Mouse (Mus musculus) forebrain, embryonic 12.5 days (tissue): ENCODE data around the gene Fastkd1. TPM values are rescaled to one million over a fixed set of nuclear protein-coding genes. Genes with fewer than 3 reads are reported as not detected.
A peak's percentile ranks its signal among the peaks of the same experiment; 100 is the strongest.
"Not testable (repeated sequence)": the region's sequence is repeated elsewhere in the genome, so short reads cannot be mapped to it uniquely, and the experiment has no call there.

ENCODE experiments used
- ATAC-seq: fragments of 200-750 bp; cut with Nextera tagmentation; 2 replicates; pipeline ENCODE4 v1.8.0; 2017; ENCODE audit warnings: moderate TSS enrichment; ENCODE audit not compliant: low FRiP score
- H3K27ac ChIP-seq: fragments of 300-500 bp; sonication (generic); 2 replicates; pipeline ENCODE4 v1.5.1; 2016; ENCODE audit warnings: mild to moderate bottlenecking
- H3K27me3 ChIP-seq: fragments of 300-500 bp; sonication (generic); 2 replicates; pipeline ENCODE4 v1.6.1; 2016; ENCODE audit warnings: mild to moderate bottlenecking
- H3K36me3 ChIP-seq: fragments of 300-500 bp; sonication (generic); replicated peaks from 2 replicates; pipeline ENCODE4 v1.6.1; 2016; ENCODE audit warnings: mild to moderate bottlenecking
- H3K4me1 ChIP-seq: fragments of 300-500 bp; sonication (generic); 2 replicates; pipeline ENCODE4 v1.6.1; 2016
- H3K4me2 ChIP-seq: fragments of 300-500 bp; sonication (generic); 2 replicates; pipeline ENCODE4 v1.6.1; 2016; ENCODE audit warnings: mild to moderate bottlenecking, moderate library complexity
- H3K4me3 ChIP-seq: fragments of 300-500 bp; sonication (generic); replicated peaks from 2 replicates; pipeline ENCODE4 v1.5.1; 2016; ENCODE audit warnings: mild to moderate bottlenecking
- H3K9ac ChIP-seq: fragments of 300-500 bp; sonication (generic); 2 replicates; pipeline ENCODE4 v1.6.1; 2016; ENCODE audit warnings: mild to moderate bottlenecking
- H3K9me3 ChIP-seq: fragments of 300-500 bp; sonication (generic); 2 replicates; pipeline ENCODE4 v1.6.1; 2016
- WGBS: fragments of 180-500 bp; shearing (Covaris S2); methylation state at CpG from one replicate; pipeline ENCODE4 v1.1.7; 2016; 5-methylcytosine and 5-hydroxymethylcytosine counted together
- polyA plus RNA-seq: library from polyadenylated mRNA; unstranded; fragments of >200 nt; fragmentation: Nextera tagmentation; extraction: Ambion mirVana; gene quantifications from 2 replicates; pipeline ENCODE4 v1.2.1, GENCODE M21; 2016

The Fastkd1 gene
- polyA plus RNA-seq, 1 experiment from 2014 or later, result 16.7 TPM

DNA sequence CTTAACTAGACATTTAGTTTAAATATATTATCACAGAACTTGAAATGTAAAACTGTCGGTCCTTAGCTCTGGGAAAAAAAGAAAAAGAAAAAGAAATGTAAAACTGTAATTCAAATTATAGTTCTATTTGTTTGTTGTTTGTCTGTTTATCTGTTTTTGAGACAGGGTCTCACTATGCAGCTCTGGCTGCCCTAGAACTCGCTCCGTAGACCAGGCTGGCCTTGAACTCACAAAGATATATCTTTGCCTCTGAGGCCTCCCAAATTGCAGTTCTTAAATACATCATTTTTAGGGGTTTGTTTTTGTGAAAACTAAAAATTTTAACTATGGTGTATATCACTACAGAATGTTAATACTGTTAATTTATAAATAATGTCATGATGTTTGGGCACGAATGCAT lies 45.7 kb downstream of the Fastkd1 start:
- Histone ChIP-seq H3K27me3 (no peaks in the 10 kb centered on the region), H3K4me1 (0 out of 2 replicates have a peak, but pooled peaks cover 3% of the 10 kb centered on the region), H3K9me3 (no peaks in the 10 kb centered on the region), H3K27ac (no peak overlapping the region), H3K36me3 (peaks cover 17% of the 10 kb centered on the region), H3K4me3 (no peak overlapping the region), H3K9ac (no peak overlapping the region), H3K4me2 (no peak overlapping the region)
- WGBS, result 92% methylated on average over 4 of the region's 4 CpGs
- no peak for ATAC-seq

DNA sequence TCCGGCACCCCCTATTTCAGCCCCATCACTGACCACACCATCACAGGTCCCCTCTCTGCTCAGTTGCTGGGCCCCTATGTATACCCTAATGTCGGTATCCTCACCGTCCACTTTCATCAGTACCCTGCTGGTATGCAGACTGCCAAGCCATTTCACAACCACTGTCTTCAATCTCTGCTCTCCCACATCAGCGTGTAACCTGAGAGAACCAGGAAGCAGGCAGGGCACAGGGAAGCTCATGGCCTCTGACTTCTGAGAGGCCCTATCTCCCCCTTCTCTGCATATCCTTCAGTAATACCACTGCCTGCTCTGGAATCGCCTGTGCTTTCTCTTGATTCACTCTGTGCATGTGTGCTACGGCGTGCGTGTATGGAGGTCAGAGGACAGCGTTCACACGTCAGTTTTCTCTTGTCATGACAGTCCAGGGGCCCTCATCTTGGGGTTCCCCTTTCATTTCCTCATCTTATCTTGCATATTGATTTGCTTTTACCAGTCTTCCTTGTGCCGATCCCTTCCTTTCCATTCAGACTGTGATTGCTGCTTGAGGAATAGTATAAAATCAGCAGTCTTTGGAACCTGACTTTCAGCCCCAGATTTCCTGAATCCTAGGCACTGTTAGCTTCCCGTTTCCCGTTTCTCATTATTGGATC lies 49.4 kb downstream of the Fastkd1 start:
- H3K4me2 ChIP-seq, result no peak overlapping the region
- no peak for ATAC-seq
- H3K9me3 ChIP-seq, result no peaks in the 10 kb centered on the region
- H3K36me3 ChIP-seq, result peaks cover 17% of the 10 kb centered on the region
- 84% methylated on average over 13 of the region's 13 CpGs for WGBS
- H3K27ac ChIP-seq, result no peak overlapping the region
- H3K27me3 ChIP-seq, result no peaks in the 10 kb centered on the region
- no peak overlapping the region for H3K4me3 ChIP-seq
- H3K9ac ChIP-seq, result no peak overlapping the region
- H3K4me1 ChIP-seq, result no peaks in the 10 kb centered on the region

DNA sequence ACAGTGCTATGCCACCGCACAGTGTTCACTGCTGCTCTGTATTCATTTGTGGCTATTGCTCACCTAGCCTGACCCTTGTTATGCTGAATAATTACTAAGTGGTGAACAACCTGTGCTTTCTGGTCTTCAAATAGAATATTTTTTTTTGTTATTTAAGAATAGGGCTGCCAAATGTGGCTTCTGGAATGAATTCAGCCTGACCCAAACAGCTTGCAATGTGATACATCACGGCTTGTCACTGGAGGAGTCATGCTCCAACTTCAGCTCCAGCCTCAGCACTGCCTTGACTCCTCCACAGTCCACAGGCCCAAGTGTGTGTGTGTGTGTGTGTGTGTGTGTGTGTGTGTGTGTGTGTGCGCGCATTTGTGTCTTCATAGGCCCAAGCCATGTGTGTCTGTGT lies 54.0 kb downstream of the Fastkd1 start:
- H3K4me2 ChIP-seq, result no peak overlapping the region
- no peak for ATAC-seq
- no peak overlapping the region for H3K9ac ChIP-seq
- H3K36me3 ChIP-seq, result peaks cover 30% of the 10 kb centered on the region
- no peak overlapping the region for H3K27ac ChIP-seq
- H3K27me3 ChIP-seq, result no peaks in the 10 kb centered on the region
- WGBS, result 95% methylated on average over 4 of the region's 4 CpGs
- H3K4me3 ChIP-seq, result no peak overlapping the region
- H3K9me3 ChIP-seq, result no peaks in the 10 kb centered on the region
- H3K4me1 ChIP-seq, result no peaks in the 10 kb centered on the region

DNA sequence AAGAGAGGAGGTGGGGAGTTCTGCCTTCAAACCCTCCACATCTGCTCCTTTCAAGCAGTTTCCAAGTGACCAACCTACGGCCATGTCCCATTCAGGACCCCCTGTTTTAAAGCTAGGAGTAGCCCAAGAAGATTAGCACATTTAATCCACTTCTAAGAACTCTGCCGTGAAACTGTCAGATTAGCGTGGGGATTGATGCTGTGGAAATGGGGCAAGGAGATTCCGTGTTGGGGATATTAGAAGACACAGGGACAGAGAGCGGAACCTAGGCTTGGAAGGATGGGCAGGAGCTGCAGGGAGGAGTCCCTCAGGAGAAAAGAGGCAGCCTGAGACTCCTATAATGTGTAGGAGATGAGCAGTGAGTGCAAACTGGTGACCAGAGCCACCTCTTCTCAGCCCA lies 63.6 kb downstream of the Fastkd1 start:
- Histone ChIP-seq H3K27ac (no peak overlapping the region), H3K36me3 (peaks cover 9% of the 10 kb centered on the region), H3K4me3 (no peak overlapping the region), H3K4me2 (no peak overlapping the region), H3K4me1 (peaks cover 9% of the 10 kb centered on the region), H3K27me3 (no peaks in the 10 kb centered on the region), H3K9ac (no peak overlapping the region), H3K9me3 (no peaks in the 10 kb centered on the region)
- WGBS, result 73% methylated on average over 5 of the region's 5 CpGs
- no peak for ATAC-seq

DNA sequence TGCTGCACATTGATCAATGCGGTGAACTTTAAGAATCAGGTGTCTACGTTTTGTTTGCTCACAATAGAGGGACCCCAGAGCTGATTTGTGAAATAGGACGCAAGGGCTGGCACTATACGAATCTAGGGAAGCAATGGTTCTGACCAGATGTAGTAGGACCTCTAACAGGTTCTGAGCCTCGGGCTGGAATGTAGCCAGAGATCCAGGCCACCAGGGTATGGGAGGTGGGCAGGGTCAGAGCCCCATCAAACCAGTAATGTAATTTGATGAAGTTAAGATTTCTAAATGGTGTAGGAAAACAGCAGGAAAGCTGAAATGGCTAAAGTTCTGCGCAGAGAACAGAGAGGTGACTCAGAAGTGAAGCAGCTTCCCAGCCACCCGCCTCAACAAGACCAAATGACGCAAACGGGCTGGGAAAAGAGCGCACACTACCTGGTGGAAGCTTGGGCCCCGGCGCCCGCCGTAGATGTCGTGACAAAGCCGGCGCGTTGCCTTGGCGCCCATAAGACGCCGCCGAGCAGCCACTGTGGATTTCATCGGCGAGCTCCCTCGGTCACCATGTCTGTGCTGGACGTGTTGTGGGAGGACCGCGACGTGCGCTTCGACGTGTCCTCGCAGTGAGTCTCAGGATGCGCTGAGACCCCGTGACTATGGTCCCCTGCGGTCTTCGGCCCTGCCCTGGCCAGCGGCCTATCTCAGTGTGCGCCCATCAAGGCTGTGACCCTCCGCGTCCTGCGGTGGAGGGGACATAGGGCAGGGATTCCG lies 66.4 kb downstream of the Fastkd1 start, which contains the start of gene Bbs5:
Bbs5 (plus strand) TSS at position 446 of the 765 bp plus-strand sequence.
- H3K27ac ChIP-seq, result no peak within 1 kb of the TSS
- peak within 1 kb of the TSS; percentile 84 for H3K4me3 ChIP-seq
- no peaks in the 10 kb centered on the region for H3K36me3 ChIP-seq
- no peaks in the 10 kb centered on the region for H3K27me3 ChIP-seq
- WGBS, result 4% methylated on average over 43 of the region's 43 CpGs
- peak within 1 kb of the TSS; percentile 77 for H3K9ac ChIP-seq
- peak within 1 kb of the TSS; percentile 73 for H3K4me2 ChIP-seq
- no peaks in the 10 kb centered on the region for H3K9me3 ChIP-seq
- peak; percentile 91 for ATAC-seq
- H3K4me1 ChIP-seq, result peaks cover 9% of the 10 kb centered on the region

- H3K36me3 ChIP-seq, result no peaks in the 10 kb centered on the region
- H3K27ac ChIP-seq, result no peak overlapping the region
- H3K4me3 ChIP-seq, result no peak overlapping the region
- no peaks in the 10 kb centered on the region for H3K9me3 ChIP-seq
- no peak overlapping the region for H3K9ac ChIP-seq
- WGBS, result 93% methylated on average over 11 of the region's 11 CpGs
- no peaks in the 10 kb centered on the region for H3K27me3 ChIP-seq
- H3K4me2 ChIP-seq, result no peak overlapping the region
- peaks cover 10% of the 10 kb centered on the region for H3K4me1 ChIP-seq
- ATAC-seq, result no peak
These were observed 68.2 kb downstream of the Fastkd1 start for GRCm38 (mm10) chr2:69644968-69645617.

- H3K4me2 ChIP-seq, result no peak overlapping the region
- no peaks in the 10 kb centered on the region for H3K9me3 ChIP-seq
- no peak overlapping the region for H3K27ac ChIP-seq
- no peaks in the 10 kb centered on the region for H3K27me3 ChIP-seq
- 45% methylated on average over 10 of the region's 10 CpGs for WGBS
- 0 out of 2 replicates have a peak, but pooled peaks cover 3% of the 10 kb centered on the region for H3K4me1 ChIP-seq
- H3K9ac ChIP-seq, result no peak overlapping the region
- ATAC-seq, result 0 out of 2 replicates have a peak, but pooled peaks have one; percentile 49
- no peaks in the 10 kb centered on the region for H3K36me3 ChIP-seq
- no peak overlapping the region for H3K4me3 ChIP-seq
These were observed 73.2 kb downstream of the Fastkd1 start for GRCm38 (mm10) chr2:69640100-69640499.

DNA sequence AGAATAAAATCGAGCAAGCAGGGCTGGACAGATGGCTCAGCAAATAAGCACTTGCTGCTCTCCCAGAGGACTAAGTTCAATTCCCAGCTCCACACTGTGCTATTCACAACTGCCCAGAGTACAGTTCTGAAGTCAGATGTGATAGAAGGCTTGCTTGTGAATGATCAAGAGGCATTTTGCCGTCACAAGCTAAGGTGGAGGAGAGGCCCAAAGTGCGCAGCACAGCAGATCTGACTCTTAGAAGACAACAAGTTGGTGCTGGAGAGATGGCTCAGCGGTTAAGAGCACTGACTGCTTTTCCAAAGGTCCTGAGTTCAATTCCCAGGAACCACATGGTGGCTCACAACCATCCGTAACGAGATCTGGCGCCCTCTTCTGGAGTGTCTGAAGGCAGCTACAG lies 75.3 kb downstream of the Fastkd1 start:
- WGBS, result 74% methylated on average over 7 of the region's 7 CpGs
- not testable (repeated sequence) for H3K9me3 ChIP-seq, H3K27ac ChIP-seq, H3K9ac ChIP-seq, H3K36me3 ChIP-seq, ATAC-seq, H3K27me3 ChIP-seq, H3K4me2 ChIP-seq, H3K4me1 ChIP-seq, H3K4me3 ChIP-seq

Other genes starting within 250 kb of the Fastkd1 start
- 1.5 and 1.8 TPM in 2 replicates for gene Lrp2, start 127.5 kb downstream of the Fastkd1 start, polyA plus RNA-seq
- gene Bbs5, start 66.3 kb downstream of the Fastkd1 start, polyA plus RNA-seq, result 15.9 and 16.8 TPM in 2 replicates
- gene Klhl41, start 43.4 kb downstream of the Fastkd1 start, polyA plus RNA-seq, result 0.24 and 0.37 TPM in 2 replicates
- 173 and 178 TPM in 2 replicates for gene Ppig, start 9.0 kb upstream of the Fastkd1 start, polyA plus RNA-seq
- 4.4 and 4.5 TPM in 2 replicates for gene Ccdc173, start 76.1 kb upstream of the Fastkd1 start, polyA plus RNA-seq
- 33.1 and 35.4 TPM in 2 replicates for gene Phospho2, start 76.1 kb upstream of the Fastkd1 start, polyA plus RNA-seq
- gene Klhl23, start 108.4 kb upstream of the Fastkd1 start, polyA plus RNA-seq, result 43.8 and 47.9 TPM in 2 replicates
- gene Ssb, start 148.0 kb upstream of the Fastkd1 start, polyA plus RNA-seq, result 448 and 466 TPM in 2 replicates
- 38.3 and 38.5 TPM in 2 replicates for gene Mettl5, start 172.1 kb upstream of the Fastkd1 start, polyA plus RNA-seq
- gene Ubr3, start 183.7 kb upstream of the Fastkd1 start, polyA plus RNA-seq, result 18.9 and 22.2 TPM in 2 replicates